Mouse (Mus musculus) heart, adult 9 months (tissue): ENCODE data around the gene Pacsin3.
"Not testable (repeated sequence)": the region's sequence is repeated elsewhere in the genome, so short reads cannot be mapped to it uniquely, and the experiment has no call there.

Source experiments
- DNase-seq, 2 experiments: peaks; one replicate each; pipeline ENCODE4 v3.0.0; 2022; ENCODE audit warnings: low spot score in 2 of 2

The Pacsin3 gene

DNA sequence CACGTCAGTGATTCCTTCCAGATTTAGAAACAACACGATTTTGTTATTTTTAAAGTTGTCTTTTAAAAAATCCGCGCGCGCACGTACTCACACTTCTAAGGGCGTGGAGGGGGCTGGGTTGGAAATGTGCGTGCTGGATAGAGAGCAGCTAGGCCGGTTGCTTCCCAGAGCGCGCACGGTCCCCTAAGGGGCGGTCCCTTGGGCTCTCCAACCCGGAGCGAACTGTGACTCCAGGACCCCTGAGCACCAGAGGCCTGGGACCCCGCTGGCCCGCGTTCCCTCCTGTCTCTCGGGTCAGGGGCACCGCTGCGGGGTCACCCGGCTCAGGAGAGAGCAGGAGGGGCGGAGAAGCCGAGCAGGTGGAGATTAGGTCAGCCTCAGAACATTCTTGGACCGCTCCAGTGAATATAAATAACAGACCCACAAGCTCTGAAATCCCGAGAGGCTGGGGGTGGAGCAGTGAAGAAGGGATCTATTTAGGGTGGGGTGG lies at the start of gene Pacsin3:
Pacsin3 (plus strand) TSS at position 294 of the 490 bp plus-strand sequence.
- DNase-seq: peak; percentile 57 to 58

- DNase-seq: peak in 1 of 2 experiments; percentile 51
Observed at GRCm38 (mm10) chr2:91206254-91206775, 49.4 kb upstream of the Pacsin3 start.

- no peak for DNase-seq
Observed at GRCm38 (mm10) chr2:91213311-91213710, 42.4 kb upstream of the Pacsin3 start.

DNA sequence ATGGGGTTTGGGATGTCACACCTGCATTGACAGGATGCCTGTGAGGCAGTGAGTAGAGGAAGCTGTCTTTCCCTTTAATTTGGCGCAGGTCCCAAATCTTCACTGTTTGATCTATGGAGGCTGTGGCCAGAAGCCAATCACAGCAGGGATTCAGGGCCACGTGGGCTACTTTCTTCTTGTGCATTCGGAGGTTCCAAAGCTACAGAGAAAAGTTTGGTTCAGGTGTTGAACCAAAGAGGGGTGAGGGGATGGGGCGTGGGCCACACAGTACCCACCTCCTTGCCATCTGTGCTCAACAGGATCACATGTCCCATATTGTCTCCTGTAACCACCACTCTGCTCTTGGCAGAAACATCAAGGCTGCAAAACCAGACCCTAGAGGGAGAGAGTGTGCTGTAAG lies 38.7 kb upstream of the Pacsin3 start:
- no peak for DNase-seq

- DNase-seq: no peak
Observed at GRCm38 (mm10) chr2:91220501-91220900, 35.3 kb upstream of the Pacsin3 start.

- no peak for DNase-seq
Observed at GRCm38 (mm10) chr2:91223614-91224013, 32.1 kb upstream of the Pacsin3 start.

GRCm38 (mm10) chr2:91229735-91230134 lies 26.0 kb upstream of the Pacsin3 start:
- DNase-seq: no peak

DNA sequence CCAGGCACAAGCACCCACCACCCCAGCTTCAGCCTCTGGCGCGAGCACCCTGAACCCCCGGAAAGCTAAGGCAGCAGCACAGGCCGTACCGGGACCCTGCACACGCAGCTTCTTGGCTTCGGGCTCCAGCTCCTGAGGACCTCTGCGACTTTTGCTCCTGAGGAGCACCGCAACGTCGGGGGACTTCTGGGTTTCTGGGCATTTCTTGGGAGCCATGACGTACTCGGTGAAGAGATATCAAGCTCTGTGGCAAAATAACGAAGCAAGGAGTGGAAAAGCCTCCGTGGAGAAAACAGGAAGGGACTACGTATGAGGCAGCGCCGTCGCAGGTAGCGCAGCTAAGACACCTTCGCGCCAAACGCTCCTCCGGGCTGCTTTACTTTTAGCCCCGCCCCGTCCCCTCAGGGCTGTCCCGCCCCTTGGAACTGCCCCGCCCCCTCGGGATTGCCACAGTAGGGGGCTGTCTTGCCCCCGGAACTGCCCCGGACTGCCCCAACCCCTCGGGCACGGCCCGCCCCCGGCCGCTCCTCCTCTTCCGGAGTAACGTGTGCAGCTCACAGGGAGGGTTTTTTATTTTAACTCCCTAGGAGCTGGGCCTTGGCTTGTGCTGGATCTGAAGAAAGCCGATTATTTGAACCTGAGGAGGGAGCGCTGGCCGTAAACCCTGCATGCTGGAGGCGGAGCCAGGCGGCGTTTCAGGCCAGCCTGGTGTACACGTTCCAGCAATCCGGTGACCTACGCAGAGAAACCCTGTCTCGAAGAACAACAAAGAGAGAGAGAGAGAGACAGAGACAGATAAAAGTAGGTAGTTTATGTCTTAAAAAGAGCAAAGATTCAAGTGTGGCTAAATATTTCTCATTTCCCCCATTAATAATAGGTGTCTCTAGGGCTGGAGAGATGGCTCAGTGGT lies 18.9 kb upstream of the Pacsin3 start, which contains the start of gene Ddb2:
Ddb2 (minus strand) TSS at position 382 of the 910 bp plus-strand sequence.
- DNase-seq: peak; percentile 90

DNA sequence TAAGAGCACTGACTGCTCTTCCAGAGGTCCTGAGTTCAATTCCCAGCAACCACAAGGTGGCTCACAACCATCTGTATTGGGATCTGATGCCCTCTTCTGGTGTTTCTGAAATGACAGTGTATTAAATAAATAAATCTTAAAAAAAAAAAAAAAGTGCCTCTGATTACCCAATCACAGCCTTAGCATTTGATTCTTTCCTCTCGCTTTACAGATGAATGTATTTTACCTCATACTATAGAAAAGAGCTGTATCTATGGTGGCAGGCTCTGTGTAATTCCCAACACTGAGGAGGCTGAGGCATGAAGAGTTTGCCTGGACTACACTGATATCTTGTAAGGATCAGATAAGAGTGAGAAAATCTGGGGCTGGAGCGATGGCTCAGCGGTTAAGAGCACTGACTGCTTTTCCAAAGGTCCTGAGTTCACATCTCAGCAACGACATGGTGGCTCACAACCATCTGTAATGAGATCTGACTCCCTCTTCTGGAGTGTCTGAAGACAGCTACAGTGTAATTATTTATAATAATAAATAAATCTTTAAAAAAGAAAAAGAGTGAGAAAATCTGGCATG lies 18.2 kb upstream of the Pacsin3 start:
- DNase-seq: not testable (repeated sequence)

DNA sequence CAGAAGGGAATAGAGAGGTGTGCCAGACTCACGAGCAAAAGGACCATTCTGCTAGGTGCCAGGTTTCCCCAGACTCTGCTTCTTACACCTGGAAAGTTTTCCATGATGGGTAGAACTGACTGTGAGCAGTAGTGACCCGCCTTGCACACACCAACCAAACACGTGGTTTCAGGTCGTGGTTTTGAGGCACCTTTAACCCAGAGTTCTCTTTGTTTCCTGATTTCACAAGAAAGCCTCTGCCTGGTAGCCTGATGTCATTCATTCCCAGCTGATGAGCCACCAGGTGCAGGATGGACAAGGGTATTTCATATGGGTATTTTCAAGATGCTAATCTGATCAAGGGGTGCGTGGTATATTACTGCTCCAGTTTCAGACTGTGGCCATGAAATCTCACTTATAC lies 13.2 kb upstream of the Pacsin3 start:
- no peak for DNase-seq

GRCm38 (mm10) chr2:91243416-91243815 lies 12.3 kb upstream of the Pacsin3 start:
- no peak for DNase-seq

DNA sequence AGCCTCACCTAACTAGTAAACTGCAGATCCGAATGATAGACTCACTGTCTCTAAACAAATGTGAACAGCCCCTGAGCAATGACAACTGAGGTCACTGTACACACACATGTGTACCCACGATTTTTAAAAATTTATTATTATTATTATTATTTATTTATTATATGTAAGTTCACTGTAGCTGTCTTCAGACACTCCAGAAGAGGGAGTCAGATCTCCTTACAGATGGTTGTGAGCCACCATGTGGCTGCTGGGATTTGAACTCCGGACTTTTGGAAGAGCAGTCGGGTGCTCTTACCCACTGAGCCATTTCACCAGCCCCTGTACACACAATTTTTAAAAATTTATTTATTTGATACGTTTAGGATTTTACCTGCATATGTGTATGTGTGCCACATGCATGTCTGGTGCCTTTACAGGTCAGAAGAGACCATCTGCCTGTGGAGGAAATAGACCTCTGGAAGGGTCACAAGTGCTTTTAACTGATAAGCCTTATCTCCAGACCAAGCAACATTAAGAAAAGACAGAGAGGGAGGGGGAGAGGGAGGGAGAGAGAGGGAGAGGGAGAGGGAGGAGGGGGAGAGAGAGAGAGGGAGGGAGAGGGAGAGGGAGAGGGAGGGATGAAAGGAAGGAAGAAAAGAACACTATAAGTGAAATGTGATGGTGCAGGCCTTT lies 11.1 kb upstream of the Pacsin3 start:
- DNase-seq: no peak

DNA sequence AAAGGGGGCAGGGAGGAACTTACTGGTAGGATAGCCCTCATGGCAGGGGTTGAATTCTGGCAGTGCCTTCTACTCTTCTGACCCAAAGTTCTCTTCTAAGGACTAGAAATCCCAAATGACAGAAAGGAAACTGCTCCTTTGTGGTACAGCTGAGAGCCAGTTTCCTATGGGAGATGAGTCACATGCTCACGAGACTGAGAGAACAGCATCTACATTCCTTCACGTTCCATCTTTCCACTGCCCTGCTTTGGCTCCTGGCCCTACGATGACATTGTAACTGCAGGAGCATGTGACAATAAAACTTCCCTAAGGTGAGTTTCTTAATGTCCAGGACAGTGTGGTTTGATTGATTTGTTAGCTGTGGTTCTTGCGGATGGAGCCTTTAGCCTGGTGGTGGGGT lies 7.4 kb upstream of the Pacsin3 start:
- no peak for DNase-seq

GRCm38 (mm10) chr2:91252001-91252400 lies 3.8 kb upstream of the Pacsin3 start:
- DNase-seq: no peak

- no peak for DNase-seq
Observed at GRCm38 (mm10) chr2:91252512-91252911, 3.2 kb upstream of the Pacsin3 start.

- no peak for DNase-seq
Observed at GRCm38 (mm10) chr2:91254725-91255380, 901 bp upstream of the Pacsin3 start.

- DNase-seq: peak; percentile 59 to 67
Observed at GRCm38 (mm10) chr2:91256256-91257125, 737 bp downstream of the Pacsin3 start.

GRCm38 (mm10) chr2:91257126-91257980 lies 1.6 kb downstream of the Pacsin3 start:
- no peak for DNase-seq

GRCm38 (mm10) chr2:91258054-91258453 lies 2.3 kb downstream of the Pacsin3 start:
- DNase-seq: no peak

GRCm38 (mm10) chr2:91258830-91259229 lies 3.1 kb downstream of the Pacsin3 start:
- DNase-seq: no peak
